Mouse (Mus musculus) lung, postnatal 0 days (tissue): ENCODE data around the gene Selp. TPM values are rescaled to one million over a fixed set of nuclear protein-coding genes. Genes with fewer than 3 reads are reported as not detected.
A peak's percentile ranks its signal among the peaks of the same experiment; 100 is the strongest.

ENCODE experiments used
- ATAC-seq: fragments of 200-750 bp; cut with Nextera tagmentation; 2 replicates; pipeline ENCODE4 v1.8.0; 2017; ENCODE audit warnings: moderate library complexity
- DNase-seq: peaks from one replicate; pipeline ENCODE4 v3.0.0-alpha.2; 2016; ENCODE audit warnings: low spot score
- H3K27ac ChIP-seq: fragments of 300-500 bp; sonication (generic); 2 replicates; pipeline ENCODE4 v1.5.1; 2014; ENCODE audit warnings: antibody characterized with exemption, mild to moderate bottlenecking, low read length, mixed read lengths
- H3K27me3 ChIP-seq: fragments of 300-500 bp; sonication (generic); replicated peaks from 2 replicates; pipeline ENCODE4 v1.6.1; 2014; ENCODE audit warnings: low read length, mixed read lengths; ENCODE audit not compliant: insufficient read depth
- H3K36me3 ChIP-seq: fragments of 300-500 bp; sonication (generic); 2 replicates; pipeline ENCODE4 v1.6.1; 2014; ENCODE audit warnings: low read length, mixed read lengths; ENCODE audit not compliant: insufficient read depth
- H3K4me1 ChIP-seq: fragments of 300-500 bp; sonication (generic); 2 replicates; pipeline ENCODE4 v1.6.1; 2014; ENCODE audit warnings: antibody characterized with exemption, low read depth, low read length, mixed read lengths; ENCODE audit not compliant: insufficient read depth
- H3K4me2 ChIP-seq: fragments of 300-500 bp; sonication (generic); replicated peaks from 2 replicates; pipeline ENCODE4 v1.6.1; 2014; ENCODE audit warnings: low read depth, mild to moderate bottlenecking, low read length, moderate library complexity, mixed read lengths
- H3K4me3 ChIP-seq: fragments of 300-500 bp; sonication (generic); 2 replicates; pipeline ENCODE4 v1.5.1; 2014; ENCODE audit warnings: low read depth, low read length
- H3K9ac ChIP-seq: fragments of 300-500 bp; sonication (generic); replicated peaks from 2 replicates; pipeline ENCODE4 v1.6.1; 2014; ENCODE audit warnings: low read depth, mild to moderate bottlenecking
- H3K9me3 ChIP-seq: fragments of 300-500 bp; sonication (generic); 2 replicates; pipeline ENCODE4 v1.6.1; 2016; ENCODE audit warnings: low read length, mixed read lengths
- CTCF ChIP-seq: IDR thresholded peaks from 2 replicates; pipeline ENCODE4 v1.5.1; 2016; ENCODE audit warnings: antibody characterized with exemption, mild to moderate bottlenecking
- EP300 ChIP-seq: IDR thresholded peaks from 2 replicates; pipeline ENCODE4 v1.6.1; 2016; ENCODE audit warnings: antibody characterized with exemption, mild to moderate bottlenecking, control low read depth
- WGBS: fragments of 180-500 bp; shearing (Covaris S2); extraction: QIAGEN DNeasy Blood & Tissue Kit; methylation state at CpG from one replicate; pipeline ENCODE4 v1.1.7; 2014; 5-methylcytosine and 5-hydroxymethylcytosine counted together
- polyA plus RNA-seq: library from polyadenylated mRNA; unstranded; fragments of >200 nt; fragmentation: Nextera tagmentation; extraction: Ambion mirVana; gene quantifications from 2 replicates; pipeline ENCODE4 v1.2.1, GENCODE M21; 2015

Gene Selp
- polyA plus RNA-seq, 1 experiment from 2014 or later, result 0.39 TPM

- DNase-seq, result no peak
- TF ChIP-seq CTCF (no peak), EP300 (no peak)
- H3K9me3 ChIP-seq, result no peaks in the 10 kb centered on the region
- H3K36me3 ChIP-seq, result no peaks in the 10 kb centered on the region
- WGBS, result 57% methylated on average over 4 of the region's 4 CpGs
- no peak for ATAC-seq
- H3K9ac ChIP-seq, result no peak overlapping the region
- no peaks in the 10 kb centered on the region for H3K4me1 ChIP-seq
- no peak overlapping the region for H3K4me3 ChIP-seq
- H3K27ac ChIP-seq, result no peak overlapping the region
- H3K4me2 ChIP-seq, result no peak overlapping the region
- H3K27me3 ChIP-seq, result no peaks in the 10 kb centered on the region
Measured at GRCm38 (mm10) chr1:164139464-164139863, 24.4 kb downstream of the Selp start.

GRCm38 (mm10) chr1:164149083-164149482 is 34.0 kb downstream of the Selp start:
- H3K27me3 ChIP-seq, result no peaks in the 10 kb centered on the region
- H3K27ac ChIP-seq, result no peak overlapping the region
- no peak overlapping the region for H3K4me2 ChIP-seq
- no peak overlapping the region for H3K4me3 ChIP-seq
- H3K9ac ChIP-seq, result no peak overlapping the region
- no peak for DNase-seq
- H3K4me1 ChIP-seq, result no peaks in the 10 kb centered on the region
- no peak for ATAC-seq
- no peaks in the 10 kb centered on the region for H3K9me3 ChIP-seq
- WGBS, result 94% methylated on average over 7 of the region's 7 CpGs
- H3K36me3 ChIP-seq, result no peaks in the 10 kb centered on the region
- TF ChIP-seq EP300 (no peak), CTCF (no peak)

- 15% methylated on average over 14 of the region's 16 CpGs for WGBS
- no peak within 1 kb of the TSS for H3K4me3 ChIP-seq
Measured at GRCm38 (mm10) chr1:164151387-164152088, 36.5 kb downstream of the Selp start, which contains the start of gene F5. Gene F5 (plus strand): TSS chr1:164151838.

GRCm38 (mm10) chr1:164152836-164153235 is 37.8 kb downstream of the Selp start:
- Histone ChIP-seq H3K9ac (no peak overlapping the region), H3K4me3 (no peak overlapping the region), H3K36me3 (no peaks in the 10 kb centered on the region), H3K4me2 (no peak overlapping the region), H3K9me3 (no peaks in the 10 kb centered on the region), H3K4me1 (no peaks in the 10 kb centered on the region), H3K27me3 (no peaks in the 10 kb centered on the region), H3K27ac (no peak overlapping the region)
- WGBS, result 69% methylated on average over 5 of the region's 5 CpGs
- DNase-seq, result peak; percentile 58
- no peak for TF ChIP-seq CTCF
- ATAC-seq, result no peak

More at GRCm38 (mm10) chr1:164151387-164152088, 36.5 kb downstream of the Selp start, which contains the start of gene F5:
- Histone ChIP-seq H3K9me3 (no peaks in the 10 kb centered on the region), H3K27ac (no peak within 1 kb of the TSS), H3K9ac (no peak within 1 kb of the TSS), H3K4me1 (no peaks in the 10 kb centered on the region), H3K36me3 (no peaks in the 10 kb centered on the region), H3K27me3 (no peaks in the 10 kb centered on the region), H3K4me2 (0 out of 2 replicates have a peak within 1 kb of the TSS, but pooled peaks have one; percentile 14)
- TF ChIP-seq EP300 (no peak), CTCF (peak; percentile 5; the same call in 1 of the 2 replicates)
- ATAC-seq (peak; percentile 23; the same call in 1 of the 2 replicates), DNase-seq (no peak)

- Histone ChIP-seq H3K36me3 (no peaks in the 10 kb centered on the region), H3K4me3 (no peak overlapping the region), H3K27me3 (no peaks in the 10 kb centered on the region), H3K4me1 (no peaks in the 10 kb centered on the region), H3K27ac (no peak overlapping the region), H3K9ac (no peak overlapping the region), H3K4me2 (no peak overlapping the region), H3K9me3 (no peaks in the 10 kb centered on the region)
- ATAC-seq (no peak), DNase-seq (no peak)
- no peak for TF ChIP-seq EP300
- no peak for TF ChIP-seq CTCF
- WGBS, result 51% methylated on average over 3 of the region's 3 CpGs
Measured at GRCm38 (mm10) chr1:164154983-164155382, 39.9 kb downstream of the Selp start.

- no peak overlapping the region for H3K27ac ChIP-seq
- no peaks in the 10 kb centered on the region for H3K36me3 ChIP-seq
- 58% methylated on average over 4 of the region's 4 CpGs for WGBS
- DNase-seq (no peak), ATAC-seq (no peak)
- TF ChIP-seq CTCF (no peak), EP300 (no peak)
- no peak overlapping the region for H3K4me2 ChIP-seq
- no peaks in the 10 kb centered on the region for H3K27me3 ChIP-seq
- no peaks in the 10 kb centered on the region for H3K4me1 ChIP-seq
- H3K9ac ChIP-seq, result no peak overlapping the region
- no peak overlapping the region for H3K4me3 ChIP-seq
- no peaks in the 10 kb centered on the region for H3K9me3 ChIP-seq
Measured at GRCm38 (mm10) chr1:164158571-164158970, 43.5 kb downstream of the Selp start.
